Comparison of ENCODE assay signal across 21 mouse cellular contexts in the genomic region with DNA sequence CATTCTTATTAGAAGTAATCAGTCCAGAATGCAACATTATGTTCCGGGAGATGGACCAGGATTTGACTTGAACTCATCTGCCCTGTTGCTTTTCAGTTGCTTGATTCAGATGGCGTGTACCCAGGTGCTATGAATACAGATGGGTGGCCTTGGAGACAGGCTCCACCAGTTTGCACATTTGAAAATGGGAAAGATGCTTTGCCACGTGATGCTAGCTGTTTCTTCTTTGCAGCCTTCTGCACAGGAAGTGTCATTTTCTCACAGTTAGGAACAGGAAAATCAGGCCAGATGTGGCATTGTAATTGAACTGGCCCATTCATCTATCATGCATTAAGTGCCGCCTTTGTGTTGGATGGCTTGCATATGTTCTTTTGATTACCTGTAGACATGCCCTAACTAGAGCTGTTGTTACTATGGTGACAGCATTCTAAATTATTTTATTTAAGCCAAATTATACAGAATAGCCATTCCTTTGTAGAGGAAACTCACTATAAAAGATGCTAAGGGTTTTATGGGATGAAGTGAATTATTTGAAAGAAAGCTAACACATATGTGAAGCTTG. TPM values are rescaled to one million over a fixed set of nuclear protein-coding genes. Genes with fewer than 3 reads are reported as not detected.
DNase-seq lines count a peak whose midpoint lies in the region; ATAC-seq and TF ChIP-seq lines count a peak whose summit lies in the region.
"Had no signal": no experiment of that assay in that cellular context is flagged by ENCODE, and none has a peak within 500 bp of the region (broad histone marks: within the 10 kb centered on the region; RNA-seq: fewer than 3 reads in every experiment).

No protein-coding gene starts in this region.

- no peak for TF ChIP-seq CTCF in hindbrain, postnatal 0 days (IDR thresholded peaks at IDR 0.05; ENCODE audit: low read depth)
- TF ChIP-seq CTCF in forebrain, postnatal 0 days (IDR thresholded peaks at IDR 0.05; ENCODE audit: low read depth), result no peak

- no peak overlapping the region for H3K9ac ChIP-seq in hindbrain, embryonic 13.5 days
- H3K9ac ChIP-seq in hindbrain, postnatal 0 days (replicated peaks; ENCODE audit: low read length), result no peak overlapping the region
- H3K9ac ChIP-seq in limb, embryonic 13.5 days, result no peak overlapping the region
- H3K9ac ChIP-seq in forebrain, postnatal 0 days, result no peak overlapping the region
- H3K9ac ChIP-seq: heart, embryonic 13.5 days; lung, embryonic 14.5 days had no signal

- ATAC-seq in hindbrain, embryonic 13.5 days (ENCODE audit: low FRiP score), result peak; percentile 61
- ATAC-seq in hindbrain, postnatal 0 days, result no peak; the same call in 1 of the 2 replicates
- ATAC-seq in limb, embryonic 13.5 days (ENCODE audit: low FRiP score, low read depth), result 0 out of 2 replicates have a peak, but pooled peaks have one; percentile 40
- ATAC-seq in forebrain, postnatal 0 days, result peak; percentile 80
- no peak for ATAC-seq in megakaryocyte progenitor cell, adult 5-6 weeks (replicated peaks; ENCODE audit: poor library complexity)
- ATAC-seq: intestine, postnatal 0 days had no signal

- H3K36me3 ChIP-seq in hindbrain, embryonic 13.5 days, result peaks cover 37% of the 10 kb centered on the region
- H3K36me3 ChIP-seq in hindbrain, postnatal 0 days (ENCODE audit: insufficient read depth, low read length), result peaks cover 6% of the 10 kb centered on the region; the same call in 1 of the 2 replicates
- H3K36me3 ChIP-seq in limb, embryonic 13.5 days, result peaks cover 20% of the 10 kb centered on the region
- peaks cover 23% of the 10 kb centered on the region for H3K36me3 ChIP-seq in limb, embryonic 10.5 days
- H3K36me3 ChIP-seq in forebrain, postnatal 0 days (ENCODE audit: insufficient read depth), result peaks cover 23% of the 10 kb centered on the region

- H3K4me2 ChIP-seq in hindbrain, embryonic 13.5 days, result no peak overlapping the region
- no peak overlapping the region for H3K4me2 ChIP-seq in hindbrain, postnatal 0 days (ENCODE audit: low read depth, low read length)
- no peak overlapping the region for H3K4me2 ChIP-seq in limb, embryonic 13.5 days (replicated peaks)
- no peak overlapping the region for H3K4me2 ChIP-seq in forebrain, postnatal 0 days (ENCODE audit: low read depth)
- H3K4me2 ChIP-seq: heart, embryonic 13.5 days; liver, embryonic 11.5 days; lung, embryonic 14.5 days had no signal

- peaks cover 28% of the 10 kb centered on the region for H3K4me1 ChIP-seq in hindbrain, embryonic 13.5 days (replicated peaks)
- peaks cover 6% of the 10 kb centered on the region; the same call in 1 of the 2 replicates for H3K4me1 ChIP-seq in hindbrain, postnatal 0 days (ENCODE audit: insufficient read depth, low read length)
- H3K4me1 ChIP-seq in limb, embryonic 13.5 days, result peaks cover 24% of the 10 kb centered on the region
- peaks cover 23% of the 10 kb centered on the region for H3K4me1 ChIP-seq in limb, embryonic 10.5 days
- H3K4me1 ChIP-seq in forebrain, postnatal 0 days (ENCODE audit: insufficient read depth), result peaks cover 9% of the 10 kb centered on the region; the same call in 1 of the 2 replicates
- H3K4me1 ChIP-seq: heart, embryonic 13.5 days had no signal

- peak overlapping the region; percentile 12; the same call in 1 of the 2 replicates for H3K27ac ChIP-seq in hindbrain, embryonic 13.5 days
- no peak overlapping the region for H3K27ac ChIP-seq in hindbrain, postnatal 0 days
- H3K27ac ChIP-seq in limb, embryonic 13.5 days, result no peak overlapping the region
- no peak overlapping the region for H3K27ac ChIP-seq in limb, embryonic 10.5 days
- peak overlapping the region; percentile 40; the same call in 1 of the 2 replicates for H3K27ac ChIP-seq in forebrain, postnatal 0 days (ENCODE audit: low read depth, low read length)
- H3K27ac ChIP-seq: heart, embryonic 13.5 days; kidney, postnatal 0 days had no signal

- 49% methylated on average over 4 of the region's 4 CpGs for WGBS in hindbrain, embryonic 13.5 days
- WGBS in hindbrain, postnatal 0 days, result 51% methylated on average over 4 of the region's 4 CpGs
- 50% methylated on average over 4 of the region's 4 CpGs for WGBS in limb, embryonic 13.5 days
- 71% methylated on average over 4 of the region's 4 CpGs for WGBS in limb, embryonic 10.5 days
- WGBS in forebrain, postnatal 0 days, result 35% methylated on average over 4 of the region's 4 CpGs

- H3K27me3 ChIP-seq in hindbrain, embryonic 13.5 days, result no peaks in the 10 kb centered on the region
- H3K27me3 ChIP-seq in hindbrain, postnatal 0 days (ENCODE audit: insufficient read depth, low read length), result no peaks in the 10 kb centered on the region
- H3K27me3 ChIP-seq in limb, embryonic 13.5 days, result no peaks in the 10 kb centered on the region
- no peaks in the 10 kb centered on the region for H3K27me3 ChIP-seq in limb, embryonic 10.5 days (ENCODE audit: low read depth, poor library complexity, severe bottlenecking)
- no peaks in the 10 kb centered on the region for H3K27me3 ChIP-seq in forebrain, postnatal 0 days (ENCODE audit: insufficient read depth, low read length)
- H3K27me3 ChIP-seq: heart, embryonic 13.5 days had no signal

- H3K4me3 ChIP-seq in hindbrain, embryonic 13.5 days, result no peak overlapping the region
- no peak overlapping the region for H3K4me3 ChIP-seq in hindbrain, postnatal 0 days (ENCODE audit: low read length)
- no peak overlapping the region for H3K4me3 ChIP-seq in limb, embryonic 13.5 days
- H3K4me3 ChIP-seq in limb, embryonic 10.5 days, result no peak overlapping the region
- H3K4me3 ChIP-seq in forebrain, postnatal 0 days (ENCODE audit: low read depth, low read length), result no peak overlapping the region
- H3K4me3 ChIP-seq: heart, embryonic 13.5 days had no signal

- H3K9me3 ChIP-seq in hindbrain, embryonic 13.5 days, result no peaks in the 10 kb centered on the region
- H3K9me3 ChIP-seq in hindbrain, postnatal 0 days (ENCODE audit: low read length), result no peaks in the 10 kb centered on the region
- no peaks in the 10 kb centered on the region for H3K9me3 ChIP-seq in limb, embryonic 13.5 days
- no peaks in the 10 kb centered on the region for H3K9me3 ChIP-seq in limb, embryonic 10.5 days (replicated peaks)
- H3K9me3 ChIP-seq in forebrain, postnatal 0 days (ENCODE audit: low read length), result no peaks in the 10 kb centered on the region
- H3K9me3 ChIP-seq: heart, embryonic 13.5 days had no signal

- no peak for DNase-seq in hindbrain, postnatal 0 days (ENCODE audit: low spot score)
- DNase-seq in limb, embryonic 10.5 days (ENCODE audit: low spot score), result no peak
- DNase-seq in brain, adult 2 months (ENCODE audit: low read depth, low spot score), result peak; percentile 54
- peak; percentile 47 for DNase-seq in forebrain, postnatal 0 days
- DNase-seq: adrenal gland, postnatal 10 days; B cell, adult 2 months; cerebellum, adult 18-20 months; cerebellum, postnatal 36 days; heart, postnatal 36 days; lung, embryonic 14.5 days; lung, postnatal 4 days; retina, postnatal 1 day; spleen, adult 18-20 months; thymus, adult 18-20 months had no signal

RNA-seq across cellular contexts. Expression of a gene that starts 20.2 kb away (rescaled TPM):
- polyA plus RNA-seq in hindbrain, embryonic 13.5 days (2015; fragmentation: Nextera tagmentation; extraction: Ambion mirVana), result 80.6 and 82.1 TPM in 2 replicates
- total RNA-seq in hindbrain, postnatal 0 days (2014; rRNA removed), result 38.9 and 39.6 TPM in 2 replicates
- polyA plus RNA-seq in hindbrain, postnatal 0 days (2015; fragmentation: Nextera tagmentation; extraction: Ambion mirVana), result 43.0 and 43.9 TPM in 2 replicates
- polyA plus RNA-seq in limb, embryonic 13.5 days (2015; fragmentation: Nextera tagmentation; extraction: Ambion mirVana), result 29.8 and 31.3 TPM in 2 replicates
- polyA plus RNA-seq in limb, embryonic 10.5 days (2016; fragmentation: Nextera tagmentation; extraction: Ambion mirVana), result 25.9 and 29.6 TPM in 2 replicates
- 57.6 and 60.9 TPM in 2 replicates for total RNA-seq in forebrain, postnatal 0 days (2014; rRNA removed)
- polyA plus RNA-seq in forebrain, postnatal 0 days (2015; fragmentation: Nextera tagmentation; extraction: Ambion mirVana), result 38.4 and 45.8 TPM in 2 replicates
- total RNA-seq in megakaryocyte progenitor cell, adult 5-6 weeks (2015), result 12.4 and 14.0 TPM in 2 replicates
- total RNA-seq in megakaryocyte progenitor cell, adult 5-6 weeks (2017), result 18.2 and 35.1 TPM in 2 replicates

Comparison
In these comparisons a context has a peak if more than half of its experiments do, and no peak if none do; other contexts are left out.
1. ATAC-seq: peak in hindbrain, embryonic 13.5 days (single experiment), limb, embryonic 13.5 days (single experiment) and forebrain, postnatal 0 days (single experiment); none in hindbrain, postnatal 0 days (single experiment) and megakaryocyte progenitor cell, adult 5-6 weeks (single experiment).
2. H3K27ac ChIP-seq: peak in hindbrain, embryonic 13.5 days (single experiment) and forebrain, postnatal 0 days (single experiment); none in hindbrain, postnatal 0 days (single experiment), limb, embryonic 13.5 days (single experiment) and limb, embryonic 10.5 days (single experiment).
3. DNase-seq: peak in brain, adult 2 months (single experiment) and forebrain, postnatal 0 days (single experiment); none in hindbrain, postnatal 0 days (single experiment) and limb, embryonic 10.5 days (single experiment).